Mouse (Mus musculus): ENCODE data around the gene Gpi1.

GRCm38 (mm10) chr7:34164671-34165070, 65.5 kb downstream of the Gpi1 start:
- no peak for TF ChIP-seq CTCF (IDR thresholded peaks at IDR 0.05; ENCODE audit: low read depth, low read length)
- TF ChIP-seq POLR2A (IDR thresholded peaks at IDR 0.05; ENCODE audit: insufficient read depth, low read length): no peak

All from ES-Bruce4 (cell line).